Mouse (Mus musculus) neural tube, embryonic 13.5 days (tissue): ENCODE measurements around the gene Aldh2. TPM values are rescaled to one million over a fixed set of nuclear protein-coding genes. Genes with fewer than 3 reads are reported as not detected.
"Not testable (repeated sequence)": the region's sequence is repeated elsewhere in the genome, so short reads cannot be mapped to it uniquely, and the experiment has no call there.

Source experiments
- ATAC-seq: fragments of 200-750 bp; cut with Nextera tagmentation; 2 replicates; pipeline ENCODE4 v1.8.0; 2017; ENCODE audit warnings: low read depth, mild to moderate bottlenecking, moderate TSS enrichment, moderate library complexity
- H3K27ac ChIP-seq: fragments of 300-500 bp; sonication (generic); replicated peaks from 2 replicates; pipeline ENCODE4 v1.5.1; 2015; ENCODE audit warnings: moderate library complexity, mild to moderate bottlenecking, inconsistent platforms
- H3K27me3 ChIP-seq: fragments of 300-500 bp; sonication (generic); 2 replicates; pipeline ENCODE4 v1.6.1; 2015; ENCODE audit warnings: mild to moderate bottlenecking, inconsistent platforms
- H3K36me3 ChIP-seq: fragments of 300-500 bp; sonication (generic); 2 replicates; pipeline ENCODE4 v1.6.1; 2015; ENCODE audit warnings: mild to moderate bottlenecking, inconsistent platforms
- H3K4me1 ChIP-seq: fragments of 300-500 bp; sonication (generic); replicated peaks from 2 replicates; pipeline ENCODE4 v1.6.1; 2015; ENCODE audit warnings: inconsistent platforms
- H3K4me2 ChIP-seq: fragments of 300-500 bp; sonication (generic); 2 replicates; pipeline ENCODE4 v1.6.1; 2015; ENCODE audit warnings: inconsistent platforms, mild to moderate bottlenecking, moderate library complexity
- H3K4me3 ChIP-seq: fragments of 300-500 bp; sonication (generic); 2 replicates; pipeline ENCODE4 v1.5.1; 2015; ENCODE audit warnings: mild to moderate bottlenecking, inconsistent platforms
- H3K9ac ChIP-seq: fragments of 300-500 bp; sonication (generic); 2 replicates; pipeline ENCODE4 v1.6.1; 2015; ENCODE audit warnings: moderate library complexity, mild to moderate bottlenecking, inconsistent platforms
- H3K9me3 ChIP-seq: fragments of 300-500 bp; sonication (generic); 2 replicates; pipeline ENCODE4 v1.6.1; 2016; ENCODE audit warnings: inconsistent platforms
- WGBS: fragments of 180-500 bp; shearing (Covaris S2); methylation state at CpG from one replicate; pipeline ENCODE4 v1.1.7; 2015; 5-methylcytosine and 5-hydroxymethylcytosine counted together
- polyA plus RNA-seq: library from polyadenylated mRNA; unstranded; fragments of >200 nt; fragmentation: Nextera tagmentation; extraction: Ambion mirVana; gene quantifications from 2 replicates; pipeline ENCODE4 v1.2.1, GENCODE M21; 2015

Aldh2 gene
- polyA plus RNA-seq, 1 experiment from 2014 or later = 133 TPM

GRCm38 (mm10) chr5:121541235-121541634 is 52.4 kb downstream of the Aldh2 start:
- H3K4me2 ChIP-seq = no peak overlapping the region
- H3K27me3 ChIP-seq = no peaks in the 10 kb centered on the region
- H3K9ac ChIP-seq = no peak overlapping the region
- no peak overlapping the region for H3K27ac ChIP-seq
- H3K36me3 ChIP-seq = peaks cover 29% of the 10 kb centered on the region
- H3K9me3 ChIP-seq = no peaks in the 10 kb centered on the region
- WGBS = 87% methylated on average over 7 of the region's 7 CpGs
- ATAC-seq = no peak
- H3K4me3 ChIP-seq = no peak overlapping the region
- H3K4me1 ChIP-seq = peaks cover 30% of the 10 kb centered on the region

GRCm38 (mm10) chr5:121540066-121540465 is 53.6 kb downstream of the Aldh2 start:
- no peaks in the 10 kb centered on the region for H3K9me3 ChIP-seq
- H3K36me3 ChIP-seq = peaks cover 40% of the 10 kb centered on the region
- WGBS = 88% methylated on average over 5 of the region's 5 CpGs
- no peak for ATAC-seq
- H3K4me3 ChIP-seq = no peak overlapping the region
- H3K27me3 ChIP-seq = no peaks in the 10 kb centered on the region
- no peak overlapping the region for H3K9ac ChIP-seq
- H3K4me1 ChIP-seq = peaks cover 29% of the 10 kb centered on the region
- no peak overlapping the region for H3K27ac ChIP-seq
- no peak overlapping the region for H3K4me2 ChIP-seq

DNA sequence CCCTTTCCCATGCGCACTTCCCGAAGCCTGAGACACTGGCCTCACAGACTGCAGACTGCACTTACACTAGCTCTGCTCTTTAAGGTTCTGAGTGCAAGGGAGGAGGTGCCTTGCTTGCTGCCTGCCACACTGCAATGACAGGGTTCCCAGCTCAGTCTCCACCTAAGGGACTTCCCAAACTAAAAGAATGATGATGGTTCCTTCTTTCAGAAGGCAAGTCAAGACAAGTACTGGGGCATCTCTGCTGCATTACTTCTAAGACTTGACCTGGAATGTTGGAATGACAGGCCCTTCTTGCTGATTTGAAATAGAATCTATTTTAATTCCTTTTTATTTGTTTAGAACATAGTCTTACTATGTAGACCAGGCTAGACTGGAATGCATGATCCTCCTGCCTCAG is 56.0 kb downstream of the Aldh2 start:
- Histone ChIP-seq H3K36me3 (peaks cover 63% of the 10 kb centered on the region), H3K4me1 (peaks cover 7% of the 10 kb centered on the region)
- WGBS = 88% methylated on average over 2 of the region's 2 CpGs

GRCm38 (mm10) chr5:121536921-121537555 is 56.6 kb downstream of the Aldh2 start:
- 56% methylated on average over 7 of the region's 7 CpGs for WGBS

More for the DNA sequence above, 56.0 kb downstream of the Aldh2 start:
- no peaks in the 10 kb centered on the region for H3K27me3 ChIP-seq
- no peaks in the 10 kb centered on the region for H3K9me3 ChIP-seq
- H3K4me2 ChIP-seq = no peak overlapping the region
- no peak for ATAC-seq
- no peak overlapping the region for H3K4me3 ChIP-seq
- H3K27ac ChIP-seq = no peak overlapping the region
- no peak overlapping the region for H3K9ac ChIP-seq

GRCm38 (mm10) chr5:121535116-121535515 is 58.5 kb downstream of the Aldh2 start:
- H3K4me3 ChIP-seq = no peak overlapping the region
- H3K27me3 ChIP-seq = no peaks in the 10 kb centered on the region
- no peak overlapping the region for H3K9ac ChIP-seq
- no peak overlapping the region for H3K4me2 ChIP-seq
- WGBS = 97% methylated on average over 3 of the region's 3 CpGs
- H3K27ac ChIP-seq = no peak overlapping the region
- H3K36me3 ChIP-seq = peaks cover 86% of the 10 kb centered on the region
- H3K4me1 ChIP-seq = no peaks in the 10 kb centered on the region
- no peak for ATAC-seq
- H3K9me3 ChIP-seq = no peaks in the 10 kb centered on the region

More at GRCm38 (mm10) chr5:121536921-121537555, 56.6 kb downstream of the Aldh2 start:
- H3K9me3 ChIP-seq = no peaks in the 10 kb centered on the region
- no peak overlapping the region for H3K9ac ChIP-seq
- H3K4me2 ChIP-seq = no peak overlapping the region
- H3K27me3 ChIP-seq = no peaks in the 10 kb centered on the region
- H3K4me1 ChIP-seq = peaks cover 1% of the 10 kb centered on the region; the same call in 1 of the 2 replicates
- peaks cover 69% of the 10 kb centered on the region for H3K36me3 ChIP-seq
- H3K4me3 ChIP-seq = no peak overlapping the region
- H3K27ac ChIP-seq = no peak overlapping the region
- ATAC-seq = no peak

DNA sequence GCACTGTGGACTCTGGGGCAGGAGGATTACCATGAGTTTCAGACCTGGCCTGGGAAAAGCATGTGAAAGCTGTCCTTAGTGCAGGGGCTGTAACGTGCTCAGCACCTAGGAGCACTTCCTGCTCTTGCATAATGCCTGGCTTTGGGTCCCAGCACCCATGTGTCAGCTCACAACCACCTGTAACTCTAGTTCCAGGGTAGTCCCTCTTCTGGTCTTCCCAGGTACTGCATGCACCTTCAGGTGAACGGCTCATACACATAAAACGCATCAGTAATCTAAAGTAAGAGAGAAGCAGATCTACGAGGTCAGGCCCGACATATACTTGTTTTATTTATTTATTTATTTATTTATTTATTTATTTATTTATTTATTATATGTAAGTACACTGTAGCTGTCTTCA is 59.1 kb downstream of the Aldh2 start:
- peaks cover 92% of the 10 kb centered on the region for H3K36me3 ChIP-seq
- H3K27me3 ChIP-seq = no peaks in the 10 kb centered on the region
- no peaks in the 10 kb centered on the region for H3K9me3 ChIP-seq
- no peaks in the 10 kb centered on the region for H3K4me1 ChIP-seq
- 94% methylated on average over 5 of the region's 5 CpGs for WGBS
- no peak overlapping the region for H3K27ac ChIP-seq
- H3K4me2 ChIP-seq = no peak overlapping the region
- H3K4me3 ChIP-seq = no peak overlapping the region
- H3K9ac ChIP-seq = no peak overlapping the region
- no peak for ATAC-seq

GRCm38 (mm10) chr5:121526961-121527360 is 66.7 kb downstream of the Aldh2 start:
- no peak for ATAC-seq
- Histone ChIP-seq H3K9ac (no peak overlapping the region), H3K27ac (no peak overlapping the region), H3K36me3 (peaks cover 81% of the 10 kb centered on the region), H3K4me1 (no peaks in the 10 kb centered on the region), H3K4me2 (no peak overlapping the region), H3K27me3 (no peaks in the 10 kb centered on the region), H3K4me3 (no peak overlapping the region), H3K9me3 (no peaks in the 10 kb centered on the region)
- WGBS = 87% methylated on average over 8 of the region's 8 CpGs

GRCm38 (mm10) chr5:121526526-121526925 is 67.1 kb downstream of the Aldh2 start:
- 84% methylated on average over 7 of the region's 7 CpGs for WGBS
- Histone ChIP-seq H3K9me3 (no peaks in the 10 kb centered on the region), H3K4me2 (no peak overlapping the region), H3K27me3 (no peaks in the 10 kb centered on the region), H3K4me3 (no peak overlapping the region), H3K9ac (no peak overlapping the region), H3K27ac (no peak overlapping the region), H3K36me3 (peaks cover 81% of the 10 kb centered on the region), H3K4me1 (no peaks in the 10 kb centered on the region)
- ATAC-seq = no peak

- Histone ChIP-seq H3K4me3 (no peak overlapping the region), H3K27ac (no peak overlapping the region), H3K4me2 (no peak overlapping the region), H3K9ac (no peak overlapping the region), H3K36me3 (peaks cover 81% of the 10 kb centered on the region), H3K27me3 (no peaks in the 10 kb centered on the region), H3K4me1 (no peaks in the 10 kb centered on the region), H3K9me3 (no peaks in the 10 kb centered on the region)
- no peak for ATAC-seq
- 89% methylated on average over 14 of the region's 14 CpGs for WGBS
These were observed 67.7 kb downstream of the Aldh2 start for GRCm38 (mm10) chr5:121525774-121526450.

DNA sequence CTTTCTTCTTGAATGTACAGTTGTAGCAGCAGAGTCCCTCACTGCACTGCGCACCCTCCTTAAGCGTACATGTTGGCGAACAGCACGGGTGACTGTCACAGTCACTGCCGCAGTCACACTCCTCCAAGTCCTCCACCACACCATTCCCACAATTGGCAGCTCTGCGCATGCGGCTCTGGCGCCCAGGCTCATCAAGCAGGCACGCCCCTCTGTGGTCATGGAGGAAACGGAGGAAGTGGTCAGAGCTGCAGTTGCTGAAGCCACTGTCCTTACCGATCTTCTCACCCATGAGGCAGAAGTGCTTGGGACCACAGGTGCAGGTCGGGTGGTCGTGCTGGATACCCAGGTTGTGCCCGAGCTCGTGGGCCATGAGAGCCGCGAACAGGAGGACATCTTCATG is 73.9 kb downstream of the Aldh2 start:
- H3K36me3 ChIP-seq = peaks cover 62% of the 10 kb centered on the region
- not testable (repeated sequence) for H3K4me2 ChIP-seq, H3K4me3 ChIP-seq, ATAC-seq, H3K4me1 ChIP-seq, H3K27me3 ChIP-seq, H3K9me3 ChIP-seq, H3K9ac ChIP-seq, H3K27ac ChIP-seq
- WGBS = 87% methylated on average over 11 of the region's 17 CpGs

- Histone ChIP-seq H3K27ac (no peak overlapping the region), H3K9me3 (no peaks in the 10 kb centered on the region), H3K4me1 (no peaks in the 10 kb centered on the region), H3K36me3 (peaks cover 54% of the 10 kb centered on the region), H3K9ac (no peak overlapping the region), H3K27me3 (no peaks in the 10 kb centered on the region), H3K4me2 (no peak overlapping the region), H3K4me3 (no peak overlapping the region)
- ATAC-seq = no peak
- WGBS = 93% methylated on average over 9 of the region's 9 CpGs
These were observed 74.6 kb downstream of the Aldh2 start for GRCm38 (mm10) chr5:121518983-121519382.
